Mouse (Mus musculus) C2C12 (cell line): ENCODE measurements at regions not wholly inside any gene's neighbourhood (a gene's known extent, or its start where the extent isn't known, plus 50 kb on each side); places are given as distances from the start of the nearest gene placed in this dataset.

Experiments used
- CEBPB ChIP-seq: IDR thresholded peaks from one replicate; pipeline ENCODE4 v1.6.1; 2011; ENCODE audit warnings: low read depth, mild to moderate bottlenecking, control low read depth, moderate library complexity
- CTCF ChIP-seq: IDR thresholded peaks from one replicate; pipeline ENCODE4 v1.5.1; 2011; ENCODE audit not compliant: control insufficient read depth, insufficient read depth, insufficient read length
- FOSL1 ChIP-seq: IDR thresholded peaks from one replicate; pipeline ENCODE4 v1.8.0; 2011; ENCODE audit warnings: mild to moderate bottlenecking, low read length; ENCODE audit not compliant: poor library complexity, insufficient read depth, severe bottlenecking
- MAX ChIP-seq: IDR thresholded peaks from one replicate; pipeline ENCODE4 v1.6.1; 2011; ENCODE audit warnings: mild to moderate bottlenecking, control low read depth
- MYOG ChIP-seq: IDR thresholded peaks from one replicate; pipeline ENCODE4 v1.6.1; 2011; ENCODE audit not compliant: control insufficient read depth, insufficient read length; ENCODE audit errors: extremely low read depth
- USF1 ChIP-seq: IDR thresholded peaks from one replicate; pipeline ENCODE4 v1.6.1; 2011; ENCODE audit warnings: low read depth, mild to moderate bottlenecking, control low read depth, moderate library complexity

DNA sequence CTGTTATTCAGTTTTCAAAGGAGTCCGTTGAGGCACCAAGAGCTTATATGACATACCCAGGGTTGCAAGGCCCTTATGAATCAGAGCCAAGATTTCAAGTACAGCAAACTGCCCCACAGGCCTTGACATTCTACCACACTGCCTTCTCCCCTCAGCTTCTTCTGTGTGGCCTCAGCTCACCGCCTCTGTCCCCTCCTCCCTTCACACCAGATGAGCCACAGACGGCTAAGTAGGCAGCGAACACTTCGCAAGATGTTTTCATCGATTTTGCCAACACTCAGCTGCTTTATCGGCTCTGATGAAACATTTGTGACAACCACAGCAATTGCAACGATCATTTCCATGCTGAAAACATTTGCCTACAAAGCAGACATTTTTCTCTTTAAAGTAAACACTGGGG, 556.7 kb downstream of the Insc start:
- TF ChIP-seq CTCF (no peak), FOSL1 (no peak), MYOG (no peak), MAX (no peak), USF1 (no peak), CEBPB (no peak)
